Mouse (Mus musculus) liver, postnatal 0 days (tissue): ENCODE results near the gene Lin7b. TPM values are rescaled to one million over a fixed set of nuclear protein-coding genes. Genes with fewer than 3 reads are reported as not detected.
A peak's percentile ranks its signal among the peaks of the same experiment; 100 is the strongest.
"Not testable (repeated sequence)": the region's sequence is repeated elsewhere in the genome, so short reads cannot be mapped to it uniquely, and the experiment has no call there.

Experiments
- ATAC-seq: fragments of 200-750 bp; cut with Nextera tagmentation; 2 replicates; pipeline ENCODE4 v1.8.0; 2017; ENCODE audit warnings: mild to moderate bottlenecking, moderate library complexity
- DNase-seq: peaks from one replicate; pipeline ENCODE4 v3.0.0-alpha.2; 2016
- H3K27ac ChIP-seq: fragments of 300-500 bp; sonication (generic); 2 replicates; pipeline ENCODE4 v1.5.1; 2014; ENCODE audit warnings: antibody characterized with exemption, moderate library complexity, mild to moderate bottlenecking, low read depth
- H3K27me3 ChIP-seq: fragments of 300-500 bp; sonication (generic); 2 replicates; pipeline ENCODE4 v1.6.1; 2014; ENCODE audit warnings: low read length, control low read depth, mixed read lengths; ENCODE audit not compliant: insufficient read depth
- H3K36me3 ChIP-seq: fragments of 300-500 bp; sonication (generic); replicated peaks from 2 replicates; pipeline ENCODE4 v1.6.1; 2014; ENCODE audit warnings: mild to moderate bottlenecking, control low read depth, low read length, moderate library complexity, mixed read lengths; ENCODE audit not compliant: insufficient read depth
- H3K4me1 ChIP-seq: fragments of 300-500 bp; sonication (generic); 2 replicates; pipeline ENCODE4 v1.6.1; 2014; ENCODE audit warnings: antibody characterized with exemption, mild to moderate bottlenecking, control low read depth; ENCODE audit not compliant: insufficient read depth
- H3K4me2 ChIP-seq: fragments of 300-500 bp; sonication (generic); 2 replicates; pipeline ENCODE4 v1.6.1; 2014; ENCODE audit warnings: low read depth, mild to moderate bottlenecking, low read length, moderate library complexity, mixed read lengths
- H3K4me3 ChIP-seq: fragments of 300-500 bp; sonication (generic); 2 replicates; pipeline ENCODE4 v1.5.1; 2014; ENCODE audit warnings: low read depth, low read length
- H3K9ac ChIP-seq: fragments of 300-500 bp; sonication (generic); replicated peaks from 2 replicates; pipeline ENCODE4 v1.6.1; 2014; ENCODE audit warnings: mild to moderate bottlenecking, moderate library complexity
- H3K9me3 ChIP-seq: fragments of 300-500 bp; sonication (generic); 2 replicates; pipeline ENCODE4 v1.6.1; 2016; ENCODE audit warnings: mild to moderate bottlenecking, control low read depth, low read length, mixed read lengths
- CTCF ChIP-seq: sonication (generic); IDR thresholded peaks from 2 replicates; pipeline ENCODE4 v1.5.1; 2016; ENCODE audit warnings: antibody characterized with exemption, low read depth
- EP300 ChIP-seq: IDR thresholded peaks from 2 replicates; pipeline ENCODE4 v1.6.1; 2016; ENCODE audit warnings: antibody characterized with exemption, low read depth, mild to moderate bottlenecking
- WGBS: fragments of 180-500 bp; shearing (Covaris S2); extraction: QIAGEN DNeasy Blood & Tissue Kit; methylation state at CpG from one replicate; pipeline ENCODE4 v1.1.7; 2014; ENCODE audit not compliant: insufficient replicate concordance; 5-methylcytosine and 5-hydroxymethylcytosine counted together
- polyA plus RNA-seq: library from polyadenylated mRNA; unstranded; fragments of >200 nt; fragmentation: Nextera tagmentation; extraction: Ambion mirVana; gene quantifications from 2 replicates; pipeline ENCODE4 v1.2.1, GENCODE M21; 2015

The Lin7b gene
- polyA plus RNA-seq, 1 experiment from 2014 or later: not detected

DNA sequence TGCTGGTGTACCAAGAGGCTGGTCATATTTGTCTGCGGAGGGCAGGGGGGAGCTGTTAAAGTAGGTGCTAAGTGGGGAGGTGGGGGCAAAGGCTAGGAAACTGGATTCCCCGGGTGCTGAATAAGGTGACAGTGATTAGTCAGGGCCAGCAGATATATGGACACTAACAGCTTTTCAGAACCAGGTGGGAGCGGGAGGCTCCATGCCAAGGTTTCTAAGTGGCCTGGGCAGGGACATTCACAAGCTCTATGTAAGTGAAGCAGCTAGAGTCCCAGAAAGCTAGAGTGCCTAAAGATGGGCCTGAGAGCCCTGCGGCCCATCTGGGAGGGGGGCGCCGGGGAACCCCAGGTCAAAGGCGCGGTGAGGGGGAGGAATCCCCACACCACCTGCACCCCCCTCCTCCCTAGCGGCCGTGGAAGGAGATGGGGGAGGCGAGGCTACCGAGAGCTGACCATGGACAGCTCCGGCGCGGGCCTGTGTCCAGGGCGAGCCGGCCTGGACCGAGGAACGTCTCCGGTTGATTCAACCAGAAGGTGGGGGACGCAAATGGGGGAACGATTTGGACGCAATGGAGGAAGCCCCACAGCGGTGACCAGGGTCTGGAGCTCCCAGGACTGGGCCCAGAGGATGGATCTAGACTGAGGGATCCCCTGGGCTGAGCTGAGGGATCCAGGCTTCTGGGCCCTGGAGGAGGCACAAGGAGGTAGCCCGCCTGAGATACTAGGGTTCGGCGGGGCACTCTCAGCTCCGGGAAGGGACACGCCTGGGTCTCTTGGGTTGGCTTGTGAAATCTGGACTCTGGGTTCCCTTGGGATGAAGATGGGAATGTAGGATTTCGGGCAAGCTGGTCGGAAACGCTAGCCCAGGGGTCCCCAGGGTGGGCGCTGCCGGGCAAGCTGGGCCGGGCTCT, 4.4 kb downstream of the Lin7b start:
- DNase-seq (peak; percentile 52), ATAC-seq (no peak)
- Histone ChIP-seq H3K36me3 (no peaks in the 10 kb centered on the region), H3K9me3 (no peaks in the 10 kb centered on the region), H3K27ac (no peak overlapping the region), H3K9ac (peak overlapping the region; percentile 44), H3K4me1 (peaks cover 37% of the 10 kb centered on the region), H3K27me3 (peaks cover 84% of the 10 kb centered on the region), H3K4me2 (peak overlapping the region; percentile 87), H3K4me3 (peak overlapping the region; percentile 51)
- TF ChIP-seq CTCF: no peak
- no peak for TF ChIP-seq EP300
- 8% methylated on average over 30 of the region's 35 CpGs for WGBS

DNA sequence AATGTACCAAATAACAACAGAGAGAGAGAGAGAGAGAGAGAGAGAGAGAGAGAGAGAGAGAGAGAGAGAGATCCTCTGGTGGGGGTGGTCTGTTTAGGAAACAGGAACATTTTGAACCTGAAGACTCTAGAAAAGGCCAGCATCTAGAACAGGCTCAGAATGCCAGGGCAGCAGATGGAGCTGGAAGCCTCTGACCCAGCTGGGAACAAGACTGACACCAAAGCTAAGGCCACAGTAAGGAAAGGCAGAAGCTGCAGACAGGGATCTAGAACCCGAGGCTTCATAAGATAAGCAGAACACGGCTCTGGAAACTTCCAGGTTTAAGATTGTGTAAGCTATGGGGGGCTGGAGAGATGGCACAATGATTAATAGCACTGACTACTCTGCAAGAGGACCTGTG, 6.4 kb downstream of the Lin7b start:
- ATAC-seq (no peak), DNase-seq (no peak)
- no peak overlapping the region for H3K4me3 ChIP-seq
- 54% methylated on average over 2 of the region's 2 CpGs for WGBS
- no peak overlapping the region for H3K4me2 ChIP-seq
- TF ChIP-seq EP300: no peak
- no peak for TF ChIP-seq CTCF
- H3K9me3 ChIP-seq: no peaks in the 10 kb centered on the region
- H3K27ac ChIP-seq: no peak overlapping the region
- H3K9ac ChIP-seq: no peak overlapping the region
- H3K36me3 ChIP-seq: no peaks in the 10 kb centered on the region
- H3K27me3 ChIP-seq: peaks cover 83% of the 10 kb centered on the region
- peaks cover 25% of the 10 kb centered on the region for H3K4me1 ChIP-seq

DNA sequence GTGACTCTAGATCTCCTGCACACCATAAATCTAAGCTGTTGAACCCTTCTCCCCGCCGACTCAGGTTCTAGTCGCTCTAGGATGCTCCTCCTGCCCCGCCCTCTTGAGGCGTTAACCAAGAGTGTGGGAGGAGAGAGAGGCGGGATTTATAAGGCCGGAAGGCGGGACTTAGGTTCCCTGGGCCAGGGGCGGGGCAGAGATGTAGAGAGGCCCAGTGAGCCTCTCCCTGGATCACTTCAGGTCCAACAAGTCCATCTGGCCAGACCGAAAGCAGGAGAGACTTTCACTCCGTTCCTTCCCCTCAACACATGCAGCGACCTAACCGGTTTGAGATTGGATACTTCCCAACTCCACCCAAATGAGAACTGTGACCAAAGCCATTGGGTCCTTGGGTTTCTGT, 7.6 kb downstream of the Lin7b start:
- Histone ChIP-seq H3K4me2 (no peak overlapping the region), H3K36me3 (no peaks in the 10 kb centered on the region), H3K9ac (no peak overlapping the region), H3K27me3 (peaks cover 77% of the 10 kb centered on the region), H3K4me3 (no peak overlapping the region), H3K9me3 (no peaks in the 10 kb centered on the region), H3K4me1 (peaks cover 21% of the 10 kb centered on the region), H3K27ac (no peak overlapping the region)
- peak; percentile 56 for DNase-seq
- TF ChIP-seq CTCF: no peak
- TF ChIP-seq EP300: no peak
- whole genome bisulfite sequencing: 4% methylated on average over 13 of the region's 13 CpGs
- ATAC-seq: no peak

DNA sequence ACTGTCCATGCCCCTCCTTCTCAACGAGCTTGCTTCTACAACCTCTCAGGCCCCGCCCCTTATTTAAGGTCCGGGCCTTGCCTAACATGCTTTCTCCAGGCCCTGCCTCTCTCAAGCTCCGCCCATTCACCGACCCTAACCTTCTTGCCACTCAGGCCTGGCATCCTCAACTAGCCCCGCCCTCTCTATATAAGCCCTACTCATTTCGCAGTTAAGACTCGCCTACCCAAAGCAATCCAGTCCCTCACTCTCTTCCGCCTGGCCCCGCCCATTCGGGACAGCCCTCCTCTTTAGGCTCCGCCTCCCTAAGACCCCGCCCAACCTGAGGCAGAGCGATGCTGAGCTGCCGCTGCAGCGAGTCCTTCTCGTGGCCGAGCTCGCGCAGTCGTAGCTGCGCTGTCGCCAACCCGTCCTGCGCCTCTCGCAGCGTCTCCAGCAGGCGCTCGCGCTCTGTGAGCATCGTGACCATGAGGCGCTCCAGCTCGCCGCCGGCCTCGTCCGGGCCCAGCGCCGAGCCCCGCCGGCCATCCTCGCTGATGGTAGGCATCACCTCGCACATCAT, 9.1 kb downstream of the Lin7b start:
- no peaks in the 10 kb centered on the region for H3K36me3 ChIP-seq
- peak overlapping the region; percentile 62 for H3K4me2 ChIP-seq
- TF ChIP-seq CTCF (no peak), EP300 (no peak)
- no peaks in the 10 kb centered on the region for H3K9me3 ChIP-seq
- peaks cover 76% of the 10 kb centered on the region for H3K27me3 ChIP-seq
- H3K4me1 ChIP-seq: peaks cover 12% of the 10 kb centered on the region
- DNase-seq: peak; percentile 70
- peak; percentile 68 for ATAC-seq
- H3K27ac ChIP-seq: no peak overlapping the region
- H3K9ac ChIP-seq: peak overlapping the region; percentile 36; the same call in 1 of the 2 replicates
- H3K4me3 ChIP-seq: peak overlapping the region; percentile 35
- WGBS: under 1% methylated on average over 43 of the region's 43 CpGs

DNA sequence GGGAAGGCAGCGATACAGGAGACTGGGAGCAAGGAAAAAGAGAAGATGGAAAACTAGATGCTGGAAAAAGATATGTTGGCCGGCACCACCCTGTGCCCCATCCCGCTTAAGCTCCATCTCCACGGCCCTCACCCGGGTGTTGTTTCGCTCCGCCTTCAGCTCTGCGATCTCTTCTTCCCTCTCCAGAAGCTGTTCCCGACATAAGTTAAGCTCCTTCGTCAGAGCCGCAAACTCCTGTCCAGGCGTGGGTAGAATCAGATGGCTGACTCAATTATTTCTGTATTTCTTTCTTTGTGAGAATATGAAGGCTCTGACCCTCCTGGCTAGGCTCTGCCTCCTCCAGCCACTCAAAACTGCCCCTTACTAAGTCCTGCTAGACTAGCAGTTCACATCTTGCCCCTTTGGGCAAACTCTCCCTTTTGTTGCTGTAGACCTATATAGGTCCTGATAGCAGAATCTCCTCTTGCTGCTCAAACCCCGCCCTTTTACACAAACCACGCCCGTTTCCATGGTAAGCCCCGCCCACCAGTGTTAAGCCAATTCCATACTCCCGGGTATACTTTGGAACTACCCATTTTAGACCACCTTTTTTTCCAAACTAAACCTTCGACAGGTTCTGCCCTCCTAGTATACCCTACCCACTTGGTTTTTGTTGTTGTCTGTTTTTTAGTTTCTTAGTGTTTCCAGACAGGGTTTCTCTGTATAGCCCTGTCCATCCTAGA, 9.8 kb downstream of the Lin7b start:
- H3K27ac ChIP-seq: no peak overlapping the region
- no peak for DNase-seq

DNA sequence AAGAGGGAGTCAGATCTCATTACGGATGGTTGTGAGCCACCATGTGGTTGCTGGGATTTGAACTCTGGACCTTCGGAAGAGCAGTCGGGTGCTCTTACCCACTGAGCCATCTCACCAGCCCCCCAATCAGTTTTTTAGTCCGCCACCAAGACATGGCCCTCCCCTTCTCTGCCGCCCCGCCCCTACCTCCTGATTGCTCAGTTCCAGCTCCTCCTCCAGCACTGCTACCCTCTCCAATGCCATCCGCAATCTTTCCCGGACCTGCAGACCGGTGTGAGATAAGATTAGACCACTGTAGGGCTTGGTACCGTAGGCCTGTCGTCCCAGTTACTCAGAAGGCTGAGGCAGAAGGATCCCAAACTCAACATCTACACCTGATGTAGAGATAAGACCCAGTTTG, 11.3 kb downstream of the Lin7b start:
- DNase-seq, H3K9ac ChIP-seq, H3K4me1 ChIP-seq, H3K36me3 ChIP-seq, H3K9me3 ChIP-seq, H3K27ac ChIP-seq, H3K4me3 ChIP-seq, ATAC-seq, H3K4me2 ChIP-seq: not testable (repeated sequence)
- 54% methylated on average over 10 of the region's 11 CpGs for WGBS
- H3K27me3 ChIP-seq: peaks cover 59% of the 10 kb centered on the region

More for the DNA sequence above, 9.8 kb downstream of the Lin7b start:
- no peak for ATAC-seq
- Histone ChIP-seq H3K36me3 (no peaks in the 10 kb centered on the region), H3K27me3 (peaks cover 73% of the 10 kb centered on the region), H3K4me2 (no peak overlapping the region; the same call in 1 of the 2 replicates), H3K9ac (no peak overlapping the region), H3K9me3 (no peaks in the 10 kb centered on the region), H3K4me3 (no peak overlapping the region), H3K4me1 (peaks cover 7% of the 10 kb centered on the region)
- no peak for TF ChIP-seq CTCF
- TF ChIP-seq EP300: no peak
- WGBS: 47% methylated on average over 18 of the region's 18 CpGs
